Mouse (Mus musculus) monocyte, adult 5-6 weeks (primary cell): ENCODE measurements around the gene Ghrl. TPM values are rescaled to one million over a fixed set of nuclear protein-coding genes. Genes with fewer than 3 reads are reported as not detected.
A peak's percentile ranks its signal among the peaks of the same experiment; 100 is the strongest.
"Not testable (repeated sequence)": the region's sequence is repeated elsewhere in the genome, so short reads cannot be mapped to it uniquely, and the experiment has no call there.

Source experiments
- ATAC-seq: fragments of 153-309, 156-312 bp; replicated peaks from 2 replicates; pipeline ENCODE4 v1.8.0; 2017; ENCODE audit warnings: mild to moderate bottlenecking; ENCODE audit not compliant: low TSS enrichment, insufficient number of reproducible peaks, severe bottlenecking, poor library complexity, low FRiP score
- total RNA-seq: library from RNA; stranded (forward); fragments of 200-1000, 200-491, 200-594 nt; gene quantifications from 3 replicates; pipeline ENCODE4 v1.2.3, GENCODE M21; 2017

The Ghrl gene
- 3.1 to 6.6 TPM in 2 of 3 replicates, not detected in the other for total RNA-seq

DNA sequence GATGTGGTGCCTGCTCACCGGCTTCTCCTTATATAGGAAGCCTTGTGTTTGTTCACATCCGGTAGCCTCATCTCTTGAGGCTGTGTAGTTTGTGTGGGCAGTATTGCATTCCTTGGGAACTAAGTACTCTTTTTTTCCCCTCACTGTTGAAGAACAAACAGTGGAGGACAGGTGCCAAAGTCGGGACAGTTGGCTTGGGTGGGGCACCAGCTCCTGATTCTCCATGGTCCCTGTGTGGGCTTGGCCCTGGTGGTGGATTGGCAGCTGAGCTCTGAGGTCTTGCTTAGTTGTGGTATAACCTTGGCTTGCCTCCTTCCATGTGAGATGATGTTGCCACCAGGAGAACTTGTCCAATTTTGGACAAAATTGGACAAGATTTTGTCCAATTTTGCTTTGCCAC is at the start of gene Ghrl:
Ghrl (minus strand) TSS at position 3 of the 400 bp plus-strand sequence.
- ATAC-seq: no peak

DNA sequence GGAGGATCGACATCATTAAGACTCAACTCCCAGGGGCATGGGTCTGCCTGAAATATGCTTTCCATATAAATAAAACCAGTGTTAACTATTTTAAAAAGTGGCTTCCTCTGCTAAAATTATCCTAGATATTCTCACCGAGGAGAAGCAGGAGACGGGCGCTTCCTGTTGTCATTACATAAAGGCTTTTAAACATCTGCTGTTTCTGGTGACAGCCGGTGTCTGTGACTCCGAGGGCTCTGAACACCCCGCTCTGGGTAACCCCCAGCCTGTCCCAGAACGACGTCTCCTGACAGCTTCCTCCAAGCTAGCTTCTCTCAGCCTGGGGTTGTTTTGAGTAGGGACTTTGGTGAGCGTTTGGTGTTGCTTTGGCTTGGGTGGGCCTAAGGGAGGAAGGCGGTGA is 49.1 kb upstream of the Ghrl start:
- no peak for ATAC-seq

DNA sequence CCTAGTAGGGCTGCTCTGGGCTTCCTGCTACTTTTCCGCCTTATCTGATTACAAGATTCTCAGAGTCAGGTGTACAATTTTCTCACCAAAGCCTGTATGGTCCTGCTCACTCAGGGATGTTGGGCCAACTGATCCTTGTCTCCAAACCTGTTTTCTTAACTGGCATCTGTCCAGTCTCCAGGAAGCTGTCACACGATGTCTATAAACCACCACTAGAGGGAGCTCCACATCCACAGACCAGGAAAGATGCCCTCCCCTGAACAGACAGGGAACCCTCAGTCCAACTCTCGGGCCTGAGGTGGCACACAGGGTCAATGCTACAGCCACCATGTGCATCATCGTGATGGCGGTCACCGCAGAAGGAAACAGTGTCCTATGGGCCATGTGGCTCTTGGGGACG is 42.0 kb upstream of the Ghrl start:
- ATAC-seq: peak; percentile 58; the same call in 1 of the 2 replicates

DNA sequence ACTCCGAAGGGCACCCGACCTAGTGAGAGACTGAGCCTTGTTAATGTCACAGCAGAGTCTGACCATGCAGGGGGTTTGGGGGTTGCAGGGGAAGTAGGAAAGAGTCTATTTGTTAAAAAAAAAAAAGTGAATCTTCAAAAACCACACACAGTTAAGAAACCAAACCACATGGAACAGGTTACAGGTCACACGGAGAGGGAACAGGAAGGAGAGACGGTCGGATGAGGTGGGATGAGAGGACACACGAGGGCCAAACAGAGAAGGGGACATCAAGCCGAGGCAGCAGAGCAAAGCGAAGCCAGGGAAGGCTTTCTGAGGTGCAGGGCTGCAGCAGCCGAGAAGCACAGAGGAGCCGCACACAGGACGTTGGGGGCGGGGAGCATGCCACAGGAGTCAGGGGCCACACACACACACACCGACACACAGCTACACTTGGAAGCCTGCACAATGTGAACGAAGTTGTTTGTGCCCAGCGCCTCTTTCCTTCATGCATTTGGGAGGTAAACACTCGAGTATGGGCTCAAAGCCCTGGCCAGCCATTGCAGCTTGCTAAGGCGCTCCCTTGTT is 29.5 kb upstream of the Ghrl start:
- no peak for ATAC-seq

DNA sequence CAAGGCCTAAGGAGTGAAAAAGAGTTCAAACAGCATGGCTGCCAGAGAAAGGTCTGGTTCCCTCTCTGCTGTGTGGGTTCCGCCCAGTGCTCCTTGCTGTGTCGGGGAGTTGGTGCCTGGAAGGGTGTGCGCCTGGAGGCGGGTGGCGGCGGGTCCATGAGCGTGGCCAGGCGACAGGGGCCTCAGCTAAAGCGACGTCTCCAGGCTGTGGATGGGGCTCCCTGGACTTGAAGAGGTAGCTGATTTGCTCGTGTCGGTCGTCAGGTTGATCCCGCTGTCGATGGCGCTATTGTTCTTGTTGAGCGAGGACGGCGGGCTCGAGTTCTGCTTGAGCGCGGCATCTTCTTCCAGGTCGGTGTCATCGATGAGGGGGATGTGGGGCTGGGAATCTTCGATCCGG is 28.7 kb upstream of the Ghrl start:
- ATAC-seq: peak; percentile 34; the same call in 1 of the 2 replicates

DNA sequence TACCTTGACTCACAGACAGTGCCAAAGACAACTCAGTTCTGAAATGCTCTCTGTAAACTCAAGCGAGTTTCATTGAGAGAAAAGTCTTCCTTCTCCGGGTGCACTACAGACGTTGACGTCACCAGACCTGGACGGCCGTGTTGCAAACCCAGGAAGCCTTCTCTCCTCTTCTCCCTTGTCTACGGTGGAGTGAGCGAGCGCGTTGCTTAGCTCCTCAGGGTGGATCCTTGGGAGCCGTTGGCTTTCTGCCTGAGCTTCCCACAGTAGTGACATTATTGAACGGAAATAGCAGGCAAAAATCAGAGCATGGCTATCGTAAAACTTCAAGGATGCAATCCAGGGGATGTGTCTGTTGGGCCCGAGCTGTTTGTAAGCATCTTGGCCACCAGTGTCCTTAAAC is 27.6 kb upstream of the Ghrl start:
- no peak for ATAC-seq

DNA sequence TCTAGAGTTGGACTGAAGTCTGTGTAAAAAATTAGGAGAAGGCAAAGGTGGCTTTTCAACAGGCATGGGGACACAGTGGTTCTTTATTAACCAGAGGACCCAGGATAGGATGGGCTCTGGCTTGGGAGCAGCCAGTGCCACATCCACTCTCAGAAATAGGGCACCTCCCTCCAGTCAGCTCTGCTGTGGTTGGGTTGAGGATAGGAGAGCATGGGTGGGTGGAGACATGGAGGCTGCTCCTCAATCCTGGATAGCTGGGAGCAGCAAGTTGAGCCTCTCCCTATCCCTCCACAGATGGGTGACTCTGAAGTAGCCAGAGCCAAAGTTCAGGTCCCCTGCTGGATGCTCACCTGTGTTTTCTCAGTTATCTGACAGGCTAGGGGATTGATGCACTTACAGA is 25.4 kb upstream of the Ghrl start:
- ATAC-seq: no peak

DNA sequence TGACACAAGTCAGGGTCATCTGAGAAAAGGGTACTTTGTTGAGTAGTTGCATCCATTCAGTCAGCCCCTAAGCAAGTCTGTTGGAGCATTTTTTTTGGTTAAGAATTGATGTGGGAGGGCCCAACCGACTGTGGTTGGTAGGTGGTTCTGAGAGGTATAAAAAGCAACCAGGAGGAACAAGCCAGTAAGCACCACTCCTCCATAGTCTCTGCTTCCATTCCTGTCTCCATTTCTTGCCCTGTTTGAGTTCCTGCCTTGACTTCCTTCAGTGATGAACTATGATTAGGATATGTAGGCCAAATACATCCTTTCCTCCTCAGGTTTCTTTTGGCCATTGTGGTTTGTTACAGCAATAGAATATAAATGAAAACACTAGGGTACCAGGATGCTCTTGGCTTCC is 23.4 kb upstream of the Ghrl start:
- ATAC-seq: no peak

DNA sequence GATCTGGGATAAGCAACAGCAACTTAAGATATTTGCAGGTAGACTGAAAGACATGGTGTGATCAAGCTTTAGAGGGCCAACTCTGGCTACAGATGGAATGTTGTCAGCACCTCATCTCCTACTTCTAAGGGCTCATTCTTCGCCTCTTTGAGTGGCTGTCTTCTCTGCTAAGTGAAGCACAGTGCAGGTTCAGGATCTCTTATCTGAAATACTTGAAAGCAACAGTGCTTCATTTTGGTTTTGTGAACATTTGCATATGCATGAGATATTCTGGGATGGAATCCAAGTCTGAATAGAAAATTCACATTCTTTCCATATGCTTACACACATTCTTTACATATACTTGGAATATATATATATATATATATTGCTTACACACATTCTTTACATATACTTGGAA is 22.6 kb upstream of the Ghrl start:
- ATAC-seq: no peak

DNA sequence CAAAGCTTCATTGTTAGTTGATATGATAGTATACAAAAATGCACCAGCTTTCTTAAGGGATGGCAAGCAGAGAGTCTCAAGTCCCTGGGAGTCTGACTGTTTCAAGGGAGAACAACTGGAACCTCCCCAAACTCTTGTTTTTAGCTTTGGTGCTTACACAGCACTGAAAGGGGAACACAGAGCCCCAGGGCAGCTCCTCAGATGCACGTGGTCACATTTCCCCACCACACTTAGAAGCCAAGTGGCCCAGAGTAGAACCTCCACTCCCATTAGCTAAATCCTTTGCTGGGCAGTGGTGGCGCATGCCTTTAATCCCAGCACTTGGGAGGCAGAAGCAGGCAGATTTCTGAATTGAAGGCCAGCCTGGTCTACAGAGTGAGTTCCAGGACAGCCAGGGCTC is 21.7 kb upstream of the Ghrl start:
- no peak for ATAC-seq

DNA sequence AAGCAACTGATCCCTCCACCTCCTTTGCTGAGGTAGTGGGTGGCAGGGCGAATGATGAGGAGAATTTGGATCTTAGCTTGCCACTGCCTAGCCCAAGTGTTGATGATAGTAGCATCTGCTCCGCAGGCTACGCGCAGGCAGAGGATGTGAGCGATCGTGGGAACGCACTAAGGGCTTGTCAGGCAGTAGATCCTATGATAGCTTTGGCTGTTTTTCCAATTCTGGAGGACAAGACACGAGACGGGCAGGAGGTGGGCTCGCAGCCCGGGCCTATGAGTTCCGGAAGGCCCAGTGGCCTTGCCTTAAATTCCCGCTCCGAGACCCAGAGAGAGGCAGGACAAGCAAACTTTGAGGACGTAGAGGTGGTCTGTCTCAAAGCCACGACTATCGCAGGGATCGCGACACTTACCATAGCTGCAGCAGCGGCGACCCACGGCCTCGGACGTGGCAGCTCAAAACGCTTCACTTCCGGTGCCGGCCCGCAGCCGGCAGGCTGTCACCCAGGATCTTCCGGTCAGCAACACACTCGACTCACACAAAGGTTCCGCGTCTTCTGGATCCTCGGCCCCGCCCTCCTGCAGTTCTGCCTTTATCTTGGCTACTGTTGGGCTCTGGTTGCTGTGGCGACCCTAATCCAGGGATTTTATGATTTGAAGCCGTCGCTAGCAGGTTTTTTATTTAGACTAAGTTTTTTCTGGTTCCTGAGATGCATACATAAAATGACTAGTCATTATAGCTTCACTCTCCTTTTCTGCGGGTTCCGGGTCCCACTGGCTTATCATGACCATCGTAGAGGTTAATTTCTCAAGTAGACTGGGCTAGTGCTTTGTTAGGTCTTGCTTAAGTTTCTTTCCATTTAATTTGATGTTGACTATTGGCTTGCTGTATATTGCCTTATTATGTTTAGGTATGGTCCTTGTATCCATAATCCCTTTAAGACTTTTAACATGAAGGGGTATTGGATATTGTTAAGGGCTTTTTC is 20.8 kb upstream of the Ghrl start, which contains the start of gene Sec13:
Sec13 (minus strand) TSS at position 508 of the 982 bp plus-strand sequence.
- peak; percentile 92 for ATAC-seq

DNA sequence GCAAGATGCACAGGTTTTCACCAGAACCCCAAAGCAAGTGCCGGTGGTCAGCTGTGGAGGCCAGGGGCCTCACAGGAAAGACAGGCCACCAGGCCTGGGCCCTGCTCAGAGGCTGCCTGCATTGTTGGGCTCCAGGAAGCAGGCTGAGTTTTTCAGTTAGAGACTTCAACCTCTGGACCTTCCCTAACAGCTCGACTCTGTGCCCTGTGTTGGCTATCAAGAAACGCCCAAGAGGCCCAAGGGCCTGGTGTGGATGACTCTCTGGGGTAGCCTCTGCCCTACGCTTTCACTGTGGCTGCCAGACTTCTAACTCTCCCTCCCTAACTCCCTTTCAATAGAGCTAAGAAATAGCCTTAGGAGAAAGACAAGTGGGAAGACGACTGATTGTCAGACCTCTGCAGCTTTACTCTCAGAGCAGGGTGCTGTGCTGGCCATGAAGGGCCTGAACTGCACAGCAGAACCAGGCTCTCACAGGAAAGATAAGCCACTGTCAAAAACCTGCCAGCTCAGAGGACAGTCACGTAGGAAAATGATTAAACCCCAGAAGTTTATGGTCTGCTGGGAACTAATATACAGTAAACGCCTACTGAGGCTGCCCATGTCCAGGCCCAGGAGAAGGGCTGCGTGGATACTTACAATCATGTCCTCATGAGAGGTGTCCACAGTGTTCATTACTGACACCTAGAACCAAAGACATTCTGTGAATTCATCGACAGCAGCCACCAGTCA is 17.8 kb upstream of the Ghrl start:
- ATAC-seq: no peak

DNA sequence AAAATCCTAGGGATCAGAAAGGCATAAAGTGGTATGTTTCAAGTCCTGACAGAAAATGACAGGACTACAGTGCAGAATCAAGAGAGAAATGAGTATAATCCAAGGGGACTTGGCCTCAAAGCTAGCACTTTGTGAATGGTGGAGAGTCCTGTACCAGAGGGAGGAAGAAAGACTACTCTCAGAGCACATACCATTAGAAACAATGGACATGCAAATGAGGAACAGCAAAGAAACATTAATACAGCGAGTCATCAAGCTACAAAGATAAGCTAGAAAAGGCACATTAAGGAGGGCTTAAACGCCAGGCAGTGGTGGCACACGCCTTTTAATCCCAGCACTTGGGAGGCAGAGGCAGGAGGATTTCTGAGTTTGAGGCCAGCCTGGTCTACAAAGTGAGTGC is 11.6 kb upstream of the Ghrl start:
- ATAC-seq: no peak

DNA sequence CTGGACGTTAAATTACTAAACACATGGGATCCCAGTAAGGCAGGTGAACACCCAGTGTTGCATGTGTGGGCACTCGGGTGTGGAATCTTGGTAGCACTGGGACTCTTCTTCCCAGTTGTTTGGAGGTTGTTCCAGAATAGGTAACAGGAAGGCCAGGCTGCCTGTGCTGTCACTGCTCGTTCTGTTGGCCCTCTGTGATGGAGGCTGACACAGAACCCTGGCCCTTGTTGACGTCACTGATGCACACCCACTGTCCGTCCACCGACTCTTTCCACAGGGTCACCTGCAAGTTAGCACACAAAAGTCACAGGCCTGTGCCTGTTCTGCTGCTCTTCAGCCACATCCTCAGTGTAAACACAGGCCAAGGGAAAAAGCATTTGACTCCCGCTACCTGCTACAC is 8.5 kb upstream of the Ghrl start:
- no peak for ATAC-seq

DNA sequence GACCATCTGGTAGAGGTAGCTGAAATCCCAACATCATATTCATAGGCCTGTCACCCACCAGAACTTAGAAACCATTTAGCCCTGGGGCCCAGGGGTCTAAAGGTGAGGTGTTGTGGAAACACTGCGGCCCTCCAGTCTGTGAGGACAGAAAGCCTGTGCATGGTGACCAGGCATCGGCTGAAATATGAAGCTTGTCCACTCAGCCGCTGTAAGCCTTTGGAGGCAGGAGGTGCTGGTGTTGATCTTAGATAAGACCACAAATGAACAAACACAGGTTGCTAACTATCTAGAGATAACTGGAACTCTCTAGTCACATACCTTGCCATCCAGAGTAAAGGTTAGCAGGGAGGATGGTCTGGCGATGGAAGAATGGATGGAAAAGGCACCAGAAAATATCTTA is 1.4 kb upstream of the Ghrl start:
- no peak for ATAC-seq

DNA sequence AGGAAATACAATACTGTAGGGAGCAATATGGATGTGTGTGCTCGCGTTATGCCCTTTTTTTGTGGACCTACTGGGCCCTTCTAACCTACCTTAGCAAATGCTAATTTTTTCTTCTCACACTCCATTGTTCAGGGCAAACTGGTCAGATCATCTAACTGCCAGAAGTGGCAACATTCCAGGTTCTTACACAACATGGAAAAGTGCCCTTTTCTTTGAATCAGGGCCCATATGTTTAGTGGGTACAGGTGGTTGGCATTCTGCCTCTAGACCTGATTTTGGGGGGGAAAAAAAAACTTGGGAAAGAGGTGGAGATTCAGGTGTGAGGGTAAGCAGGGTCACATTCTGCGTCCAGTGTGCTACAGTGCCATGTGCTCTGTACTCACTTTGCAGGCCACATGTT is 2.1 kb downstream of the Ghrl start:
- no peak for ATAC-seq

DNA sequence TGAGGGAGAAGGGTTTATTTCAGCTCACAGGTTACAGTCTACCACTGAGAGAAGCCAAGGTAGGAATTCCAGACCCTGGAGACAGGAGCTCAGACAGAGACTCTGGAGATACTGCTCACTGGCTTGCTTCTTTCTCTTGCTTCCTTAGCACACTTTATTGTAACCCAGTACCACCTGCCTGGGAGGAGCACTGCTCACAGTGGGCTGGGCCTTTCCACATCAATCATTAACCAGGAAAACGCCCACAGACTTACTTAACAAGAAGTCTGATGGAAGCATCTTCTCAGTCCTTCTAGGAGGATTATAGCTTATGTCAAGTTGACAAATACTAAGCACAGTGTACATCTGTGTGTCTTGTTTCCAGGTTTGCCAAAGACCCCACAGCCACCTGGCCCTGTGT is 4.9 kb downstream of the Ghrl start:
- ATAC-seq: no peak

DNA sequence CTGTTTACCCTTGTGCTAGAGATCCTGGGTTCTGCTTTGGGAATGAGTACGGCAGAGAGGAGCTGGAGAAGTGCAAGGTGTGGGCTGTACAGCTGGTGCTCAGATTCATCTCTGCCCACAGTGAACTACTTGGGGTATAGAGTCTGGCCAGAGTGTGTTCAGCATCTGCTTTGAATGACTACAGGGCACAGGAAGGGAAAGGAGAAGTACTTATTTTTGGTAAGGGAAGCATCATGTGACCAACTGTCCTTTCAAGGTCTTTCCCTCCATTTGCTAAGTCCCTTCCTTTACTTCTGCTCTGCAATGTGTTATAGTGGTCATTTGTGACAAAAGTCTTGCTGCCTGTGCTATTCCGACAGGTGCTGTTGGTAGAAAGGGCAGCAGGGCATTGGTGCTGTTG is 5.4 kb downstream of the Ghrl start:
- peak; percentile 71 for ATAC-seq

DNA sequence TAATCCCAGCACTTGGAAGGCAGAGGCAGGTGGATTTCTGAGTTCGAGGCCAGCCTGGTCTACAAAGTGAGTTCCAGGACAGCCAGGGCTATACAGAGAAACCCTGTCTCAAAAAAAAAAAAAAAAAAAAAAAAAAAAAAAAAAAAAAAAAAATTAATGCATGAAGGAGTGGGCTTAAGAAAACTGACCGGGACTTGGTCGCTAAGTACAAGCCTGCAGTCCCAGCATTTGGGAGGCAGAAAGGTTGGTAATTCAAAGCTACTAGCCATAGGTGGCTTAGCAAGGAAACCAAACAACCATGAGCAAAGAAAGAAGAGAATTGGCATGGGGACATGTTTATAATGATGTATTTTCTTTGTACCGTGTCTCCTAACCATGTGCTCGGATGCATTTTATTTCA is 6.3 kb downstream of the Ghrl start:
- ATAC-seq: not testable (repeated sequence)
